Mouse (Mus musculus) cerebellum, adult 2 months (tissue): Measurements from ENCODE around the gene Mthfd2.

Experiments used
- CTCF ChIP-seq: fragments of 200-500 bp; IDR thresholded peaks from 2 replicates; pipeline ENCODE4 v1.5.1; 2011; ENCODE audit warnings: low read depth, mild to moderate bottlenecking, control low read depth, low read length, moderate library complexity, borderline replicate concordance; ENCODE audit not compliant: insufficient read depth
- POLR2A ChIP-seq: fragments of 200-500 bp; IDR thresholded peaks from 2 replicates; pipeline ENCODE4 v1.6.1; 2011; ENCODE audit warnings: low read length, control low read depth, borderline replicate concordance; ENCODE audit not compliant: insufficient read depth

- no peak for TF ChIP-seq POLR2A
- TF ChIP-seq CTCF: no peak
Observed at GRCm38 (mm10) chr6:83321927-83322326, 3.8 kb downstream of the Mthfd2 start.
